Mouse (Mus musculus) MEL (cell line): ENCODE results near the gene Irgm1. TPM values are rescaled to one million over a fixed set of nuclear protein-coding genes. Genes with fewer than 3 reads are reported as not detected.

Source experiments
- DNase-seq: peaks from one replicate; pipeline ENCODE4 v3.0.0; 2011; ENCODE audit warnings: low read depth, low spot score
- H3K27ac ChIP-seq: 2 replicates; pipeline ENCODE4 v1.5.1; 2012; ENCODE audit warnings: low read depth, mild to moderate bottlenecking, control low read depth, low read length, moderate library complexity; ENCODE audit not compliant: control insufficient read depth
- H3K27me3 ChIP-seq, 2 experiments: fragments of 150-350 bp in 1 of 2; sonication (generic) in 1 of 2; 2 replicates each; pipeline ENCODE4 v1.6.1; 2012; ENCODE audit warnings: low read length in 2 of 2, mild to moderate bottlenecking in 2 of 2, improper control_type of control experiment in 1 of 2, moderate library complexity in 1 of 2; ENCODE audit not compliant: insufficient read depth in 2 of 2, control insufficient read depth in 1 of 2
- H3K36me3 ChIP-seq, 2 experiments: 2 replicates each; pipeline ENCODE4 v1.6.1; 2012 to 2014; ENCODE audit warnings: low read length in 2 of 2, improper control_type of control experiment in 1 of 2, inconsistent platforms in 1 of 2, mild to moderate bottlenecking in 1 of 2; ENCODE audit not compliant: insufficient read depth in 2 of 2, control insufficient read depth in 1 of 2
- H3K4me1 ChIP-seq, 2 experiments: fragments of 150-350 bp in 1 of 2; sonication (generic) in 1 of 2; 2 replicates each; pipeline ENCODE4 v1.6.1; 2012; ENCODE audit warnings: low read length in 2 of 2, improper control_type of control experiment in 1 of 2, mild to moderate bottlenecking in 1 of 2; ENCODE audit not compliant: insufficient read depth in 2 of 2, control insufficient read depth in 1 of 2
- H3K4me3 ChIP-seq, 2 experiments: fragments of 150-350 bp in 1 of 2; sonication (generic) in 1 of 2; 2 replicates each; pipeline ENCODE4 v1.5.1; 2012; ENCODE audit warnings: low read depth in 2 of 2, low read length in 2 of 2, mild to moderate bottlenecking in 2 of 2, moderate library complexity in 2 of 2, control low read depth in 1 of 2, improper control_type of control experiment in 1 of 2; ENCODE audit not compliant: control insufficient read depth in 1 of 2, insufficient read depth in 1 of 2
- H3K79me2 ChIP-seq: 2 replicates; pipeline ENCODE4 v1.6.1; 2012; ENCODE audit warnings: mild to moderate bottlenecking, low read length, moderate library complexity; ENCODE audit not compliant: control insufficient read depth, poor library complexity, insufficient read depth
- H3K9ac ChIP-seq: 2 replicates; pipeline ENCODE4 v1.6.1; 2012; ENCODE audit warnings: low read depth, mild to moderate bottlenecking, control low read depth, low read length, moderate library complexity; ENCODE audit not compliant: control insufficient read depth, poor library complexity, severe bottlenecking
- H3K9me3 ChIP-seq: fragments of 150-350 bp; sonication (generic); replicated peaks from 2 replicates; pipeline ENCODE4 v1.6.1; 2012; ENCODE audit warnings: mild to moderate bottlenecking, low read length, improper control_type of control experiment, moderate library complexity; ENCODE audit not compliant: insufficient read depth
- CHD2 ChIP-seq: IDR thresholded peaks from 2 replicates; pipeline ENCODE4 v1.6.1; 2011; ENCODE audit warnings: low read length, improper control_type of control experiment
- ELF1 ChIP-seq: IDR thresholded peaks from 2 replicates; pipeline ENCODE4 v1.6.1; 2014; ENCODE audit warnings: low read depth, mild to moderate bottlenecking, inconsistent platforms, low read length, improper control_type of control experiment, moderate library complexity
- EP300 ChIP-seq, 2 experiments: IDR thresholded peaks; 2 replicates each; pipeline ENCODE4 v1.6.1; 2011; ENCODE audit warnings: improper control_type of control experiment in 2 of 2, low read length in 2 of 2, low read depth in 1 of 2, mild to moderate bottlenecking in 1 of 2
- ETS1 ChIP-seq: IDR thresholded peaks from 2 replicates; pipeline ENCODE4 v1.6.1; 2012; ENCODE audit warnings: low read depth, mild to moderate bottlenecking, inconsistent platforms, low read length, improper control_type of control experiment, moderate library complexity
- GABPA ChIP-seq: IDR thresholded peaks from 2 replicates; pipeline ENCODE4 v1.6.1; 2012; ENCODE audit warnings: low read depth, mild to moderate bottlenecking, inconsistent platforms, low read length, improper control_type of control experiment, moderate library complexity
- GATA1 ChIP-seq: IDR thresholded peaks from 2 replicates; pipeline ENCODE4 v1.6.1; 2011; ENCODE audit warnings: low read depth, low read length, improper control_type of control experiment
- JUND ChIP-seq: IDR thresholded peaks from 2 replicates; pipeline ENCODE4 v1.6.1; 2011; ENCODE audit warnings: low read depth, mild to moderate bottlenecking, improper control_type of control experiment, low read length
- MAFK ChIP-seq: IDR thresholded peaks from 2 replicates; pipeline ENCODE4 v1.6.1; 2011; ENCODE audit warnings: low read depth, mild to moderate bottlenecking, low read length, improper control_type of control experiment, borderline replicate concordance
- MAX ChIP-seq: IDR thresholded peaks from 2 replicates; pipeline ENCODE4 v1.6.1; 2011; ENCODE audit warnings: low read length, improper control_type of control experiment
- MAZ ChIP-seq: IDR thresholded peaks from 2 replicates; pipeline ENCODE4 v1.6.1; 2012; ENCODE audit warnings: low read depth, mild to moderate bottlenecking, inconsistent platforms, low read length, improper control_type of control experiment
- MXI1 ChIP-seq: IDR thresholded peaks from 2 replicates; pipeline ENCODE4 v1.6.1; 2011; ENCODE audit warnings: mild to moderate bottlenecking, low read depth, low read length, improper control_type of control experiment
- MYB ChIP-seq: IDR thresholded peaks from 2 replicates; pipeline ENCODE4 v1.6.1; 2011; ENCODE audit warnings: mild to moderate bottlenecking, low read depth, low read length, improper control_type of control experiment
- MYC ChIP-seq: IDR thresholded peaks from 2 replicates; pipeline ENCODE4 v1.6.1; 2011; ENCODE audit warnings: low read depth, mild to moderate bottlenecking, low read length, improper control_type of control experiment, moderate library complexity
- NELFE ChIP-seq: IDR thresholded peaks from 2 replicates; pipeline ENCODE4 v1.6.1; 2011; ENCODE audit warnings: low read depth, low read length, improper control_type of control experiment
- POLR2AphosphoS5 ChIP-seq: IDR thresholded peaks from 2 replicates; pipeline ENCODE4 v1.6.1; 2012; ENCODE audit warnings: low read depth, borderline replicate concordance, mild to moderate bottlenecking, inconsistent platforms, low read length, moderate library complexity, mixed read lengths
- RAD21 ChIP-seq: IDR thresholded peaks from 2 replicates; pipeline ENCODE4 v1.6.1; 2011; ENCODE audit warnings: mild to moderate bottlenecking, low read depth, low read length, improper control_type of control experiment
- RCOR1 ChIP-seq: IDR thresholded peaks from 2 replicates; pipeline ENCODE4 v1.6.1; 2012; ENCODE audit warnings: low read depth, mild to moderate bottlenecking, inconsistent platforms, low read length, improper control_type of control experiment
- SIN3A ChIP-seq: IDR thresholded peaks from 2 replicates; pipeline ENCODE4 v1.6.1; 2012; ENCODE audit warnings: low read length, improper control_type of control experiment, inconsistent platforms
- SMC3 ChIP-seq: IDR thresholded peaks from 2 replicates; pipeline ENCODE4 v1.6.1; 2011; ENCODE audit warnings: low read depth, low read length, improper control_type of control experiment
- TAL1 ChIP-seq: IDR thresholded peaks from 2 replicates; pipeline ENCODE4 v1.6.1; 2012; ENCODE audit warnings: mild to moderate bottlenecking, inconsistent platforms, low read length, moderate library complexity, mixed read lengths
- TCF12 ChIP-seq: IDR thresholded peaks from 2 replicates; pipeline ENCODE4 v1.6.1; 2014; ENCODE audit warnings: low read depth, mild to moderate bottlenecking, inconsistent platforms, low read length, improper control_type of control experiment, moderate library complexity
- USF1 ChIP-seq: IDR thresholded peaks from 2 replicates; pipeline ENCODE4 v1.6.1; 2014; ENCODE audit warnings: low read depth, mild to moderate bottlenecking, inconsistent platforms, low read length, improper control_type of control experiment, moderate library complexity
- USF2 ChIP-seq, 2 experiments: IDR thresholded peaks; 2 replicates each; pipeline ENCODE4 v1.6.1; 2011 to 2012; ENCODE audit warnings: improper control_type of control experiment in 2 of 2, low read length in 2 of 2, borderline replicate concordance in 1 of 2, inconsistent platforms in 1 of 2, low read depth in 1 of 2, mild to moderate bottlenecking in 1 of 2; ENCODE audit not compliant: insufficient read depth in 1 of 2
- ZC3H11A ChIP-seq: IDR thresholded peaks from 2 replicates; pipeline ENCODE4 v1.6.1; 2012; ENCODE audit warnings: low read depth, mild to moderate bottlenecking, inconsistent platforms, low read length, improper control_type of control experiment
- ZKSCAN1 ChIP-seq: IDR thresholded peaks from 2 replicates; pipeline ENCODE4 v1.6.1; 2012; ENCODE audit warnings: low read depth, mild to moderate bottlenecking, inconsistent platforms, low read length, improper control_type of control experiment, moderate library complexity
- ZMIZ1 ChIP-seq: IDR thresholded peaks from 2 replicates; pipeline ENCODE4 v1.6.1; 2012; ENCODE audit warnings: low read depth, mild to moderate bottlenecking, inconsistent platforms, low read length, improper control_type of control experiment, moderate library complexity
- polyA plus RNA-seq, 2 experiments: library from polyadenylated mRNA; stranded (reverse) in 1 of 2; unstranded in 1 of 2; fragments of >175 nt in 1 of 2; fragments of >200 nt in 1 of 2; gene quantifications; 2 replicates each; pipeline versions ENCODE4 v1.2.1 to v1.2.4; 2012; ENCODE audit warnings: low replicate concordance in 2 of 2, low read depth in 1 of 2; ENCODE audit not compliant: insufficient read length in 2 of 2, insufficient read depth in 1 of 2, missing spikeins in 1 of 2
- total RNA-seq: library from RNA; depleted of rRNA; stranded (reverse); fragments of 300-350 nt; gene quantifications from 2 replicates; pipeline ENCODE4 v1.2.3, GENCODE M21; 2012

The Irgm1 gene
- total and polyA plus RNA-seq, 3 experiments = 10.0 to 10.7 TPM; not detected in 1

DNA sequence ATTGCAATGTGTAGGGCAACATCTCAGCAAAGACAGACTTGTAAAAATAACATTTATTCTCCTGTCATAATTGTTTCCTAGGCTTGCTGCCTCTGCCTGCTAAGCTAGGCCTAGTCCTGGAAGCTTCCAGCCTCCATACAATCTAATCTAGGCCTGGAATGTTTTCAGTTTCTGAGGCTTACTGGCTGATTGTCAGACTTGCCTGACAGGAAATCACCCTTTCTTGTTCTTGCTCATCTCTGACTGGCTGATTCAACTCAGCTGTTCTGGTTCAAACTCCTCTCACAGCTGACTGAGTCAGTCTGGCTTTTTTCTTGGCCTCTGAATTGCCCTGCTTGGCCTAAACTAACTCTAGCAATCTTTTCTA is 51.2 kb downstream of the Irgm1 start (continued):
- TF ChIP-seq MAZ (no peak), MAX (no peak), USF1 (0 out of 2 replicates have a peak, but pooled peaks have one; percentile 26), CHD2 (no peak), ZKSCAN1 (no peak), SMC3 (no peak), ZC3H11A (no peak), ZMIZ1 (no peak), POLR2AphosphoS5 (no peak), RAD21 (no peak), NELFE (no peak), TCF12 (no peak), USF2 (IDR thresholded peaks at IDR 0.05; ENCODE audit: borderline replicate concordance in 1 of 2, insufficient read depth in 1 of 2, low read depth in 1 of 2, low read length in 2 of 2) (no peak), TAL1 (no peak)

DNA sequence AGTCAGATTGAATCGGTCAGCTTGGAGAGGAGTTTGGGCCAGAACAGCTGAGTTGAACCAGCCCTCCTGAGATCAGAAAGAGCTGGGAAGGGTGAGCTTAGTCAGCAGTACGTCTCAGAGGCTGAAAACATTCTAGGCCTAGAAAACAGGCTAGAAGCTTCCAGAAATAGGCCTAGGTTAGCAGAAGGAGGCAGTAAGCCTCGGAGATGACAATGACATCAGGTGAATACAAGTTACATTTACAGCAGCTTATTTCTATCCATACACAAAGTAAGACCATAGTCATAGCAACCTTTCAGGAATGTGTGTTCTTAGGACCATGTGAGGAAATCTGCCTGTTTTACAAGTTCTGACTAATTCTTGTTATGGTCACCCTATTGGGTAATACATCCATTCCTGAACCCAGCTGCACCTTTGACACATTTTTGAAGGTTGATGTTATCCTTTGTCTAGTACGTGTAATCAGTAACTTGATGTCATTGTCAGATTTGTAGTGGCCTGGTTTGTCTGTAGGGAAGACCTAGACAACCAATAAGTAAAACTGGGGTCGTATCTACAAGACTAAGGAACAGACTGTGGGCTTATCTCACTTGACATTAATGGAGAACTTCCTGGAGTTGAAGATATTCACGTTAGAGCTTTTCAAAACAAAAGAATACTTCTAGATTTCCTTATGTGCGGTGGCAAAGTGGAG is 51.7 kb downstream of the Irgm1 start:
- Histone ChIP-seq H3K36me3 (peaks cover 0 to 33% of the 10 kb centered on the region in 2 experiments; a peak in 2 of 4 replicates), H3K27me3 (no peaks in the 10 kb centered on the region), H3K27ac (peak overlapping the region; percentile 80), H3K79me2 (peaks cover 17% of the 10 kb centered on the region)
- DNase-seq = no peak
- TF ChIP-seq MAZ (no peak), GABPA (no peak), SIN3A (peak; percentile 71), MYB (peak; percentile 15; the same call in 1 of the 2 replicates), MXI1 (peak; percentile 52; the same call in 1 of the 2 replicates), NELFE (0 out of 2 replicates have a peak, but pooled peaks have one; percentile 25), TAL1 (peak; percentile 73), JUND (0 out of 2 replicates have a peak, but pooled peaks have one; percentile 48), MYC (no peak; the same call in 1 of the 2 replicates), RCOR1 (peak; percentile 83), TCF12 (peak; percentile 86), ETS1 (peak; percentile 69; the same call in 1 of the 2 replicates), USF2 (IDR thresholded peaks at IDR 0.05; ENCODE audit: borderline replicate concordance in 1 of 2, insufficient read depth in 1 of 2, low read depth in 1 of 2, low read length in 2 of 2) (no peak), ELF1 (peak; percentile 64; the same call in 1 of the 2 replicates), EP300 (IDR thresholded peaks at IDR 0.05; ENCODE audit: low read depth in 1 of 2, low read length in 2 of 2) (peak; percentile 81 to 86), MAFK (no peak), GATA1 (peak; percentile 94), MAX (no peak; the same call in 1 of the 2 replicates)
- TF ChIP-seq, all 39 proteins: peak for 12
- Histone ChIP-seq H3K9ac (peak overlapping the region; percentile 24), H3K9me3 (no peaks in the 10 kb centered on the region), H3K4me3 (0 out of 4 replicates have a peak overlapping the region, but pooled peaks of 1 of the 2 experiments have one; percentile 5), H3K4me1 (peaks cover 6 to 47% of the 10 kb centered on the region in 2 experiments)
